Comparison of ENCODE assay signal across 10 mouse cellular contexts in the genomic region with DNA sequence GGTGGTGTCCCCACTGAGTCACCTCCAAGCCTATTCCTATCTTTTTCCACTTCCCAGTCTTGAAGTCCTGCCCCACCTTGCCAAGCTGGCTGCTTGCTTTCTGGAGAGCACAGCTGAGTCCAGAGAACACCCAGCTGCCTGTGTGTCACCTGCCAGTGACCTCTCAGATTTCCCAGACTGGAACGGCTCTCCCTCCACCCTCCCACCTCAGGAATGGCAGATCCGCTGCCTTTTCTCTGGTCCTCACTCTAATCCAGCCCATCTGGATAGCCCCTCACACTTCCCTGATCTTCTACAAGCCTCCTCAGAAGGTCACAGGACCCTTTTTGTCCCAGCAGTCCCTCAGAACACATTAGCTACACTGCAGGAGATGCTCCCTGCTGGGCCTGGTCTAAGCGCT.
DNase-seq lines count a peak whose midpoint lies in the region; ATAC-seq and TF ChIP-seq lines count a peak whose summit lies in the region.
"Had no signal": no experiment of that assay in that cellular context is flagged by ENCODE, and none has a peak within 500 bp of the region (broad histone marks: within the 10 kb centered on the region; RNA-seq: fewer than 3 reads in every experiment).

No protein-coding gene starts in this region.

- WGBS in intestine, embryonic 15.5 days: 3% methylated on average over 3 of the region's 3 CpGs

- no peak overlapping the region for H3K4me2 ChIP-seq in intestine, embryonic 15.5 days (replicated peaks)

- no peak overlapping the region for H3K9ac ChIP-seq in intestine, embryonic 15.5 days
- H3K9ac ChIP-seq: liver, embryonic 14.5 days had no signal

- no peak for DNase-seq in left cerebral cortex, adult 2 months (ENCODE audit: extremely low spot score in 1 of 2, low spot score in 2 of 2)
- no peak for DNase-seq in left cerebral cortex, postnatal 25 days (ENCODE audit: low spot score in 2 of 2)
- DNase-seq in embryo, embryonic 10.5 days (ENCODE audit: low spot score): peak; percentile 57
- DNase-seq in gastrocnemius, adult 2 months: peak; percentile 64
- DNase-seq in retina, embryonic 14.5 days (ENCODE audit: low spot score): peak; percentile 63
- DNase-seq in testis, postnatal 14 days (ENCODE audit: low spot score): no peak
- no peak for DNase-seq in layer of hippocampus, postnatal 25 days (ENCODE audit: extremely low spot score in 1 of 2, low spot score in 1 of 2)
- DNase-seq: kidney, adult 11 months had no signal

- no peak overlapping the region for H3K4me3 ChIP-seq in left cerebral cortex, adult 2 months
- no peak overlapping the region for H3K4me3 ChIP-seq in gastrocnemius, adult 2 months
- no peak overlapping the region for H3K4me3 ChIP-seq in intestine, embryonic 15.5 days (replicated peaks)

- intact Hi-C loops in left cerebral cortex, adult 2 months (cut with DNase I): no loop called here
- intact Hi-C loops in left cerebral cortex, postnatal 25 days (cut with DNase I): loop anchor here (5.0 kb wide), 1 partner anchor 244 kb away; no protein-coding TSS in a partner anchor
- intact Hi-C loops in gastrocnemius, adult 2 months (cut with DNase I): no loop called here

- no peak for ATAC-seq in intestine, embryonic 15.5 days

- no peaks in the 10 kb centered on the region for H3K27me3 ChIP-seq in intestine, embryonic 15.5 days (replicated peaks)

- H3K4me1 ChIP-seq in intestine, embryonic 15.5 days (replicated peaks): 0 out of 2 replicates have a peak, but pooled peaks cover 5% of the 10 kb centered on the region

- H3K9me3 ChIP-seq in intestine, embryonic 15.5 days: no peaks in the 10 kb centered on the region

- no peaks in the 10 kb centered on the region for H3K36me3 ChIP-seq in intestine, embryonic 15.5 days

- H3K27ac ChIP-seq in left cerebral cortex, adult 2 months: peak overlapping the region; percentile 21; the same call in 1 of the 2 replicates
- no peak overlapping the region for H3K27ac ChIP-seq in gastrocnemius, adult 2 months
- H3K27ac ChIP-seq in intestine, embryonic 15.5 days: no peak overlapping the region
- H3K27ac ChIP-seq: liver, embryonic 14.5 days had no signal

- TF ChIP-seq CTCF in left cerebral cortex, adult 2 months (IDR thresholded peaks at IDR 0.05): no peak
- TF ChIP-seq CTCF in gastrocnemius, adult 2 months (IDR thresholded peaks at IDR 0.05): no peak

Comparison
In these comparisons a context has a peak if more than half of its experiments do, and no peak if none do; other contexts are left out.
1. DNase-seq: peak in embryo, embryonic 10.5 days (single experiment), gastrocnemius, adult 2 months (single experiment) and retina, embryonic 14.5 days (single experiment); none in left cerebral cortex, adult 2 months (0 of 2), left cerebral cortex, postnatal 25 days (0 of 2), testis, postnatal 14 days (single experiment) and layer of hippocampus, postnatal 25 days (0 of 2).